Mouse (Mus musculus) ovary, postnatal 10 days (tissue): ENCODE measurements around the gene Krtap3-1.
"Not testable (repeated sequence)": the region's sequence is repeated elsewhere in the genome, so short reads cannot be mapped to it uniquely, and the experiment has no call there.

Experiments
- DNase-seq: peaks from one replicate; pipeline ENCODE4 v3.0.0; 2022; ENCODE audit warnings: low spot score

The Krtap3-1 gene

GRCm38 (mm10) chr11:99566530-99566929, at the start of gene Krtap3-1:
Gene Krtap3-1, minus strand, starts transcription at chr11:99566630.
- no peak for DNase-seq

DNA sequence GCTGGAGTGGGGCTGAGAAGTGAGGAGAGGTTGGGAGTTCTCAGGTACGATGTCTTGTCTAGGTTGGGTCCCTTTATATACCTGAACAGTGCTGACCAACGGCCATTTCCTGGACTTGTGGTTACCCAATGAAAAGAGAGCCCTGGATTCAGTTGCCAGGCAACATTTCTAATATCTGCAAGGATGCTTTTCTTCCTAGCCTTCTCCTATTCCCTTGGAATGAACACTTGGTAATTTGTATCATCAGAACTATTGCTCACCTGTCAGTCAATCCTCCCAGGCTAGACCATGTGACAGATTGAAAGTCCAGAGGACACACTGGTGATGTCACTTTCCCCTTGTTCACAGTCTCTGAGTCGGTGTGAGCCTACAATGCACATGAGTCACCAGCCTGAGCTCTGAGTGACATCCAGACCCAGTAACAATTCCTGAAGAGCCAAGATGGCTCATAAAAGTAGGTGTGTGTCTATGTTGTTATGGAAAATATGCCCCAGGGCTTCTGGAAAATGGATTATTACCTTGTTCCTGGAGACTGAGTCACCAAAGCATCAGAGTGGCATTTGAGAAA, 48.5 kb upstream of the Krtap3-1 start, which contains the start of gene Krtap2-4:
Gene Krtap2-4, minus strand, starts transcription at position 51 of the 568 bp plus-strand sequence.
- DNase-seq = no peak

DNA sequence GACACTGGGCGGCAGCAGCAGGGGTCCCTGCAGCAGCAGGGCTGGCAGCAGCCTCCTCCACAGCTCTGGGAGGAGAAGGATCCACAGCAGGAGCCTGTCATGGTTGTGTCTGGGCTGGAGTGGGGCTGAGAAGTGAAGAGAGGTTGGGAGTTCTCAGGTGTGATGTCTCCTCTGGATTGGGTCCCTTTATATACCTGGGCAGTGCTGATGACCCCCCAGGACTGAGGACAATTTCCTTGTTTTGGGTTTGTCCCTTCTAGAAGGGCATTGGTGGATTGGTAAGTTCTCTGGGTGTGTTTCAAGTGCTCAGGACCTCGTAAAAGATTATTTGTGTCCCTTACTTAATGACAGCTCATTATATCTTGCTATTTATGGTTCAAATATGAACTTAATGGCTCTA, 43.7 kb upstream of the Krtap3-1 start, which contains the start of gene Gm11937:
Gene Gm11937, minus strand, starts transcription at position 101 of the 400 bp plus-strand sequence.
- DNase-seq = not testable (repeated sequence)

- DNase-seq = no peak
These were observed 42.7 kb upstream of the Krtap3-1 start for GRCm38 (mm10) chr11:99609126-99609525.

- not testable (repeated sequence) for DNase-seq
These were observed 36.8 kb upstream of the Krtap3-1 start, which contains the start of gene Gm11938 for GRCm38 (mm10) chr11:99603208-99603607. Gene Gm11938, minus strand, starts transcription at chr11:99603308.

DNA sequence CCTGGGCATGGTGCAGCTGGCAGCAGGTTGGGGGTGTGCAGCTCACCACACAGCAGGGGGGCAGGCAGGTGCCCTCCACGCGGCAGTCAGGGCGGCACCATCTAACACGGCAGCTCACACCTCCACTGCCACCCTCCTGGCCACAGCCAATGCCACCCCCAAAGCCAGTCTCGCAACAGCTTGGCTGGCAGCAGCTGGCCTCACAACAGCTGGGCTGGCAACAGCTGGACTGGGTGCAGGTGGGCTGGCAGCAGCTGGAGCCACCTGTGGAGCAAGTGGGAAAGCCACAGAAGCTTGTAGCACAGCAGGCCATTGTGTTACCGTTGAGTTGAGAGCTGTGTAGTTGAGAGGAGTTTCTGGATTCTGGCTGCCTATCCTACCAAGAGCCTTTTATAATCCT, 31.3 kb upstream of the Krtap3-1 start, which contains the start of gene Krtap9-3:
Gene Krtap9-3, minus strand, starts transcription at position 364 of the 400 bp plus-strand sequence.
- DNase-seq = not testable (repeated sequence)

DNA sequence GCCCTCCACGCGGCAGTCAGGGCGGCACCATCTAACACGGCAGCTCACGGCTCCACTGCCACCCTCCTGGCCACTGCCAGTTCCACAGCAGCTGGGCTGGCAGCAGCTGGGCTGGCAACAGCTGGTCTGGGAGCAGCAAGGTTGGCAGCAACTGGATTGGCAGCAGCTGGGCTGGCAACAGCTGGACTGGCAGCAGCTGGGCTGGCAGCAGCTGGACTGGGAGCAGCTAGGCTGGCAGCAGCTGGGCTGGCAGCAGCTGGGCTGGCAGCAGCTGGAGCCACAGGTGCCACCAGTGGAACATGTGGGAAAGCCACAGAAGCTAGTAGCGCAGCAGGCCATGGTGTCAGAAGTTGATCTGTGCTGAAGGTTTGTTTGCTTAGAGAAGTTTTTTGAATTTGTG, 24.6 kb upstream of the Krtap3-1 start, which contains the start of gene Krtap1-3:
Gene Krtap1-3, minus strand, starts transcription at position 359 of the 400 bp plus-strand sequence.
- no peak for DNase-seq

DNA sequence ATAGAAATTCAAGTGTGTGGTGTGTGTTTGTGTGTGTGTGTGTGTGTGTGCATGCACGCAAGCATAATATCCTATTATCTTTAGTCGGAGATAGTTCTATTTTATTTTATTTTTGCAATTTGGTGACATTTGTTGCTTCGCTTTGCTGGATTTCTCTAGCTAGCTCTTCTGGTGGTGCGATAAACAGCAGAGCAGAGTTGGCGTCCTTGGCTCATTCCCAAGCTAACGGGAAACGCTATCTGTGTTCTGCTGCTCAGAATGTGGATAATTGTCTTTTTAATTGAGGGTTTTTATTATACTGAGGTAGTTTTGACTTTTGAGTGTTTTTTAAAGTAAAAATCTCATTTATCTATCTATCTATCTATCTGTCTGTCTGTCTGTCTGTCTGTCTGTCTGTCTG, 18.7 kb upstream of the Krtap3-1 start:
- DNase-seq = no peak

- DNase-seq = no peak
These were observed 16.8 kb upstream of the Krtap3-1 start, which contains the start of gene Krtap1-4 for GRCm38 (mm10) chr11:99583245-99583704. Gene Krtap1-4, minus strand, starts transcription at chr11:99583654.

GRCm38 (mm10) chr11:99581564-99581963, 15.1 kb upstream of the Krtap3-1 start:
- DNase-seq = no peak

DNA sequence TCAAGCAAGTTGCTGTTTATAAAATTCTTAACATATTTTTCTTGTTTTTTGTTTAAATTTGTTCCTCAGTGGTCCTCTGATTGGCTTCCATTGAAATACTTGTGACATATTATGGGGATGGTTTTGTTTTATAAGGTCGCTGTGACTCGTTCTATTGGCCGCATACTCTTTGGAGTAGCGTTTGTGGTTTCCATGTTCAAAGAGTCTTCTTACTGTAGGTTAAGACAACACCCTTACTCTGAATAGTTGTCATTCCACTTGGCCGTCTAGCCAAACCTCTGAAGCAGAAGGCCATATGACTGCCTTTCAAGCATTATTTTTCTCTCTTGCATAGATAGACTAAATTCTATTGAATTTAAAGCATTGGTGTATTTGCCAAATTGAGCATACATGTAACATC, 14.6 kb upstream of the Krtap3-1 start:
- no peak for DNase-seq

DNA sequence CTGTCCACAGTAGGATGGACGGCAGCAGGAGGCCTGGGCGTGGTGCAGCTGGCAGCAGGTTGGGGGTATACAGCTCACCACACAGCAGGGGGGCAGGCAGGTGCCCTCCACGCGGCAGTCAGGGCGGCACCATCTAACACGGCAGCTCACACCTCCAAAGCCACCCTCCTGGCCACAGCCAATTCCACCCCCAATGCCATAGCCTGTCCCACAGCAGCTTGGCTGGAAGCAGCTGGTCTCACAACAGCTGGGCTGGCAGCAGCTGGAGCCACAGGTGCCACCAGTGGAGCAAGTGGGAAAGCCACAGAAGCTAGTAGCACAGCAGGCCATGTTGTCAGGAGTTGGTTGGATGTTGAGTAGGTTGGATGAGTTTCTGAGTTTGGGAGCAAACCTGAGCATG, 14.2 kb upstream of the Krtap3-1 start, which contains the start of gene Krtap1-5:
Gene Krtap1-5, minus strand, starts transcription at position 381 of the 400 bp plus-strand sequence.
- no peak for DNase-seq

DNA sequence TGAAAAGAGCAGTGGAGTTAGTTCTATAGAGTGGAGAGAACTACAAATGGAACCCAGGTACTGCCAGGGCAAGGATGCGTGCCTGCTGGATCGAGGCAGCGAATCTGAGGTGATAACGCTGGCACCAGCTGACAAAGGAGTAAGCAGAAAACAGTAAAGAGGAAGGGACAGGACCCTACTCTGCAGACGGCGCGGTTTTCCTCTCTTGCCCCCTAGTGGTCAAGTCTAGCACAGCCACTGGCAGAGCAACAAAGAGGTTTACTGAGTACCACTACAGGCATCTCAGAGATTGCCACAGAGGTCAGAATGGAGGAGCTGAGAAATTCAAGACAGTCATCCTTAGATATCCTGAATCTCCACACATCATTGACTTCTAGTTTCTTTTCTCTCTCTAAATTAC, 7.7 kb upstream of the Krtap3-1 start:
- peak; percentile 44 for DNase-seq

- no peak for DNase-seq
These were observed 6.7 kb upstream of the Krtap3-1 start for GRCm38 (mm10) chr11:99573164-99573563.

- no peak for DNase-seq
These were observed 3.9 kb downstream of the Krtap3-1 start for GRCm38 (mm10) chr11:99562580-99562979.

DNA sequence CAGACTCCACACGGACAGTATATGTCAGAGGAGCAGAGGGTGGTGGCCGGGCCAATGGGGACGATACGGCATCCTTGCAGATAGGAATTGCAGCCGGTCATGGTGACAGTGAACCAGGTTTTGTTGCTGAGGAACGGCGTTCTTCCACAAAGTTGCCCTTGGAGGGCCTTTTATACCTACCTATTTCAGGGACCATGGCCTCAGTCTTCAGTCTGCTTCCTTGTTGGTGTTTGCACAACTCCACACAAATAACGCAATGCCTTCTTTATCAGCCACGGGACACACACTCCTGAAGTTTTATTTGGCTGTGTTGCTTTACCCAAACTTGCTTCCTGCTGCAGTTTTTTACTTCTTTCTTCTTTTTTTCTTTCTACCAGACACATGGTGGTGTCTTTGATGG, 7.1 kb downstream of the Krtap3-1 start, which contains the start of gene Gm11939:
Gene Gm11939, minus strand, starts transcription at position 101 of the 400 bp plus-strand sequence.
- no peak for DNase-seq

DNA sequence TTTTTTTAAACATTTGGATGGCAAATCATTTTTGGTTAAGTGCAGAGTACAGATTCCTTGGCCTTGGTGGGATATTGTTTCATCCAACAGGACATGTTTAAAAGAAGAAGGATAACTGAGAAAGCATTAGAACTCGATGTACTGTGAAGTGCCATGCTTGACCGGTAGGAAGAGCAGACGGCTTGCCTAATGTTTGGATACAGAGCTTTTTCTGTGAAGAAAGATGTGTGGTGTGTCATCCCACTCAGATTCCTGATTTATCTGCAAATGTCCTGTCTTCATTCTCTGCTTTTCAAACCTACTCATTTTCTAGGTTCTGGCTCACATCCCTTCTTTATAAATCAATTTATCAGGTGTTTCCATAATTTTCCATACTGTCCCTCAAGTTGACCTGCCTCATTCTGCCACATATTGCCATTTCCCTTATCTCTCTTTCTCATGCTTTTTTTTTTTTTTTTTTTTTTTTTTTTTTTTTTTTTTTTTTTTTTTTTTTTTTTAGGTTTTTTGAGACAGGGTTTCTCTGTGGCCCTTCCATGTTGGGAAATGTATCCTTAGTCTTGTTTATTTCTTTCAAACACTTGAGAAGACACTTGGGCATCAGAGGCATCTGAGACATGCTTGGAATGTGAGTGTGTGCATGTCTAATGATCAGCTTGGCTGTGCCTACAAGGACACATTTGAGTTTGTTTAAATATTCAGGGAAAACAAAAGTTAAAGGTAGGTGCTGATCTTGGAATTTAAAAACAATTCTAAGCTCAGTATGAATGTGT, 8.3 kb downstream of the Krtap3-1 start:
- no peak for DNase-seq

DNA sequence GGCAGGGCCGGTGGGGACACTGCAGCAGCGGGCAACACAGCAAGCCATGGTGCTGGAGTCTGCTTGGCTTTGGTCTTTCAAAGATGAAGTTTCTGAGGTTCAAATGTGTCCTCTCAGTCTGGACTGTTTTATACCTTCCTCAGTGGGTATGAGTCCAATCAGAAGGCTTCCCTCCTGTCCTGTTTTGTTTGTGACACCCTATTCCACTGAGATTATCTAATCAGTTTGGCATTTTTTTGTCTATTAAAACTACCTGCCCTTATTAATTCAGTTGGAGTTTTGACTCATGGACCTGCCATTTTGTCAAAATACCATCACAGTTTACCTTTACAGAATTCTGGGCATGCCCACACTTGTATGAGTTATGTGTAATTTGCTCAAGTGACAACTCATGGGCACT, 9.7 kb downstream of the Krtap3-1 start, which contains the start of gene Krtap3-2:
Gene Krtap3-2, minus strand, starts transcription at position 101 of the 400 bp plus-strand sequence.
- DNase-seq = no peak

DNA sequence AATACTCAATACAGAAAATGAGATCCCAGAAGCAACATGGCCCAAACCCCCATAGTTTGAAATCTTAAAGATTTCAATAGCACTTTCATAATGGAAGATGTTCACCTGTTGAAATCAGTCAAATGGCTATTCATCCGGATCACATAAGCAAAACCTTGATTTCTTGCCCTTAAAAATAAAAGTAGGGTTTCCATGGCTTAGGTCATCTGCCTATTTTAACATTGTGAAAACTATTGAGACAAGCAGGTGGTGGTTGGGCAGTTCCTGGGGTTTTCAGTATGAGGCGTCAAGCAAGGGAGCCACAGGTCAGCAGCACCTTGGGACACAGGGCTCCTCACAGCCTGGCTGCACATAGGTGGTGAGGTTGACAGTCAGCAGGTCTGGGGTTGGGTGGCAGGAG, 10.2 kb downstream of the Krtap3-1 start:
- no peak for DNase-seq

- DNase-seq = no peak
These were observed 15.7 kb downstream of the Krtap3-1 start, which contains the start of gene Krtap3-3 for GRCm38 (mm10) chr11:99550765-99551164. Gene Krtap3-3, minus strand, starts transcription at chr11:99550865.

DNA sequence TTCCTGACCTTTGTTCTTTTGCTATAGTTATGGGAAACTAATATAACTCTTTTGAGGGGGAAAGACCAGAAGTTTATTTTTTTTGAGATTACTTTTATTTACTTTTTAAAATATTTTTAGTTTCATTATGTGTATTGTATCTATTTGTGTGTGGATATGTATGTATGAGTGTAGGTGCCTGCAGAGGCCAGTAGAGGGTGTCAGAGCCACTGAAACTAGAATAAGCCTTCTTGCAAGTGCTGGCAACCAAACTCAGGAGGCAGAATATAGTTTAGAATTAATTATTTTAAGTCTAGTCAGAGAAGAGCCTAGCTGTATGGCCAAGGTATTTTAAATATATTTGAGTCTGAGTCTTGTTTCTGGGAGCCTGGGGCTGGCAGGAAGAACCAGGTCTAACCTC, 18.5 kb downstream of the Krtap3-1 start:
- DNase-seq = no peak

DNA sequence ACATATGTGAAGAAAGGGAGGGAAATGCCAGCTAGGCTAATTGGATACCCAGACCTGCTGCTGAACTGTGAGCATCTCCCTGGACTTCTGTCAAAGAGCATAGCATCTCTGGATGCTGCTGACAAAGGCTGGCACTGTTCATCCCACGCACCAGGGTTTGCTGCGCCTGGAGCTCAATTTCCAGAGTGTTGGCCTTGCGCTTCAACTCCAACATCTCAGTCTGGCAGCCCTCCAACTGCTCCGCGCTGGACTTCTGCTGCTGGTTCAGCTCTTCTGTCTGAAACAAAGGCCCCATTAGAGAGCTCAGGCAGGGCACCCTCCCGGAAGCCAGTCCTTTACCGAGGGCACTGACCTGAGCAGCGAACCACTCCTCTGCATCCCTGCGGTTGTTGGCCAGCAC, 26.7 kb downstream of the Krtap3-1 start:
- peak; percentile 13 for DNase-seq
